Mouse (Mus musculus) lung, embryonic 16.5 days (tissue): ENCODE measurements at regions not wholly inside any gene's neighbourhood (a gene's known extent, or its start where the extent isn't known, plus 50 kb on each side); places are given as distances from the start of the nearest gene placed in this dataset.
A peak's percentile ranks its signal among the peaks of the same experiment; 100 is the strongest.

Experiments used
- ATAC-seq: fragments of 200-750 bp; cut with Nextera tagmentation; 2 replicates; pipeline ENCODE4 v1.8.0; 2017; ENCODE audit warnings: low read depth, mild to moderate bottlenecking, moderate library complexity
- H3K27ac ChIP-seq: fragments of 300-500 bp; sonication (generic); 2 replicates; pipeline ENCODE4 v1.5.1; 2014; ENCODE audit warnings: mild to moderate bottlenecking, control low read depth, low read length
- H3K27me3 ChIP-seq: fragments of 300-500 bp; sonication (generic); 2 replicates; pipeline ENCODE4 v1.6.1; 2014; ENCODE audit warnings: low read depth, low read length, mixed read lengths; ENCODE audit not compliant: control insufficient read depth, insufficient read depth
- H3K36me3 ChIP-seq: fragments of 300-500 bp; sonication (generic); 2 replicates; pipeline ENCODE4 v1.6.1; 2014; ENCODE audit warnings: low read length; ENCODE audit not compliant: control insufficient read depth, insufficient read depth
- H3K4me1 ChIP-seq: fragments of 300-500 bp; sonication (generic); replicated peaks from 2 replicates; pipeline ENCODE4 v1.6.1; 2014; ENCODE audit warnings: low read length, mixed read lengths; ENCODE audit not compliant: control insufficient read depth, insufficient read depth
- H3K4me2 ChIP-seq: fragments of 300-500 bp; sonication (generic); 2 replicates; pipeline ENCODE4 v1.6.1; 2014; ENCODE audit warnings: low read depth, low read length, control low read depth
- H3K4me3 ChIP-seq: fragments of 300-500 bp; sonication (generic); 2 replicates; pipeline ENCODE4 v1.5.1; 2014; ENCODE audit warnings: mild to moderate bottlenecking, low read length, control low read depth
- H3K9ac ChIP-seq: fragments of 300-500 bp; sonication (generic); 2 replicates; pipeline ENCODE4 v1.6.1; 2014; ENCODE audit warnings: low read length, control low read depth
- H3K9me3 ChIP-seq: fragments of 300-500 bp; sonication (generic); 2 replicates; pipeline ENCODE4 v1.6.1; 2016; ENCODE audit warnings: low read length; ENCODE audit not compliant: control insufficient read depth
- WGBS: fragments of 180-500 bp; shearing (Covaris S2); extraction: QIAGEN DNeasy Blood & Tissue Kit; methylation state at CpG from one replicate; pipeline ENCODE4 v1.1.7; 2014; 5-methylcytosine and 5-hydroxymethylcytosine counted together

DNA sequence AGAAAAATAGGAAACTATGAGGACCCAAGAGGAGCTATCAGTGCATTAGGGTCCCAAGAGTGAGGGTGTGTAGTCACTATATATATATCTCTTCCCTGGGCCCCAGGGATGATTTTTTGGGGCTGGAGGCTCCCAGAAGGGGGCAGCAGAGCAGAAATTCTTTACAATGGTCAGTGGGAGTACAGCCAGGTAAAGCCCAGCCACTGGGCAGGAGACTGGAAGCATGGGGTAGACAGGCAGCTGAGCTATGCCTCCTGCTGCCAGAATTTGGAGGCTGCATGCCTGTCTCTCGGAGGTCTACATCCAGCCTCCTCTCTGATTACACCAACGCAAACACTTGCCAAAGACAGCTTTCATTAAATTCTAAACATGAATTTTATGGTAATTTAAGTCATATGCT, 202.7 kb upstream of the Irx1 start:
- 50% methylated on average over 2 of the region's 2 CpGs for WGBS
- no peak for ATAC-seq

DNA sequence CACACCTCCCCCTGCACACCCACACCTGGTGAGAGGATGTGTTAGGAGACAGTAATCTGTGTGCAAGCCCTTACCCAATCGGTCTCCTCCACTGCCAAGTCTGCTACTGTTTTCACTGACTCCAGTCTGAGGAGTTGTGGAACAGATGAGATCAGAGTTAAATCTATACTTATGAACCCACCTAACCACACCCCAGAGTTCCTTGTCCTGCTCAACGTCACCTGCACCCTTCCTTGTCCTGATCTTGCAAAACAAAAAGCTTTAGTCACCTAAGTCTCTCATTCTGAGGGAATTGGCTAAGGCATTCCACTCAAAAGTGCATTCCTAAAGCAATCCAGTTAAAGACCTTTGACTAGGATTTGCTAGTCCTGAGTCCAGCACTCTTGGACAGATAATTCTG, 203.9 kb upstream of the Irx1 start:
- Histone ChIP-seq H3K27me3 (no peaks in the 10 kb centered on the region), H3K4me2 (no peak overlapping the region), H3K4me3 (no peak overlapping the region), H3K4me1 (no peaks in the 10 kb centered on the region), H3K9ac (no peak overlapping the region), H3K9me3 (no peaks in the 10 kb centered on the region), H3K36me3 (no peaks in the 10 kb centered on the region), H3K27ac (no peak overlapping the region)
- ATAC-seq: peak; percentile 45; the same call in 1 of the 2 replicates
- 50% methylated on average over 2 of the region's 2 CpGs for WGBS

More for the DNA sequence above, 202.7 kb upstream of the Irx1 start:
- H3K4me3 ChIP-seq: no peak overlapping the region
- H3K27me3 ChIP-seq: no peaks in the 10 kb centered on the region
- H3K9me3 ChIP-seq: no peaks in the 10 kb centered on the region
- no peaks in the 10 kb centered on the region for H3K4me1 ChIP-seq
- no peak overlapping the region for H3K27ac ChIP-seq
- no peak overlapping the region for H3K4me2 ChIP-seq
- H3K36me3 ChIP-seq: no peaks in the 10 kb centered on the region
- H3K9ac ChIP-seq: no peak overlapping the region

GRCm38 (mm10) chr13:72183636-72184035, 220.1 kb upstream of the Irx1 start:
- no peaks in the 10 kb centered on the region for H3K9me3 ChIP-seq
- no peak for ATAC-seq
- H3K36me3 ChIP-seq: no peaks in the 10 kb centered on the region
- no peak overlapping the region for H3K4me2 ChIP-seq
- H3K27ac ChIP-seq: no peak overlapping the region
- H3K9ac ChIP-seq: no peak overlapping the region
- H3K4me1 ChIP-seq: no peaks in the 10 kb centered on the region
- H3K4me3 ChIP-seq: no peak overlapping the region
- no peaks in the 10 kb centered on the region for H3K27me3 ChIP-seq
- 84% methylated on average over 3 of the region's 3 CpGs for WGBS

DNA sequence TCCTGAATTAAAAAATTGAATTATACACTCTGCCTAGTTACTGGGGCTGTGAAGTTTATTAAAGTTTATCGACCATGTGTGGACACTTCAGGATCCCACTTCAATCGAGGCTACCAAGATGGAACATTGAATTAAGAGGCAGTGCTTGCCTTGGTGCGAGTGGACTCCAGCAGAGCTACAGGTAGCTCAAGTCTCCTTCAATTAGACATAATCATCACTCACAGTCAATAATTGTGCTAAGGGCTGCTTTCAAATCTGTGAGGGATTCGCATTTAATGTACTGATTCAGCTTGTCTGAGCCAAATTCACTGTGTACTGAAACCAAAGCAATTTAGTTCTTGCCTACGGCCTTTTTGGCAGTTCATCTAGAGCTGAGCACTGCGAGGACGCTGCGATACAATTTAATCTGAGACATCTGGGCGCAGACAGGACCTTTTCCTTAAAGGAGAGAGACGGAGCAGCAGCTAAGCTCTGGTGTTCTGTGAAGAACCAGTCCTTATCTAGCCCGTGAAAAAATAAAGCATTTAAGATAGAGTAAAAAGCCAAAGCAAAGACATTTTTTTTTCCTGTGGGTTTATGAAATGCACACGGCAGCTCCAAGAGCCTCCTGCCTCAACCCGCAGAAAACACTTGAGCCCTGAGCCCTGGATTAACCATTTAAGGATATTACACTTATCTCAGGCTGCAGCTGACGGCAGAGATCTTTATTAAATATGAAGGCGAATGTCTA, 220.8 kb upstream of the Irx1 start:
- Histone ChIP-seq H3K4me2 (peak overlapping the region; percentile 25; the same call in 1 of the 2 replicates), H3K4me3 (no peak overlapping the region), H3K27me3 (no peaks in the 10 kb centered on the region), H3K9ac (no peak overlapping the region), H3K36me3 (no peaks in the 10 kb centered on the region), H3K27ac (no peak overlapping the region), H3K9me3 (no peaks in the 10 kb centered on the region), H3K4me1 (no peaks in the 10 kb centered on the region)
- no peak for ATAC-seq
- 40% methylated on average over 15 of the region's 15 CpGs for WGBS

- WGBS: 49% methylated on average over 3 of the region's 3 CpGs
- H3K9ac ChIP-seq: no peak overlapping the region
- ATAC-seq: no peak
- no peak overlapping the region for H3K4me2 ChIP-seq
- no peaks in the 10 kb centered on the region for H3K27me3 ChIP-seq
- H3K9me3 ChIP-seq: no peaks in the 10 kb centered on the region
- no peak overlapping the region for H3K4me3 ChIP-seq
- H3K27ac ChIP-seq: no peak overlapping the region
- H3K36me3 ChIP-seq: no peaks in the 10 kb centered on the region
- H3K4me1 ChIP-seq: no peaks in the 10 kb centered on the region
Measured at GRCm38 (mm10) chr13:72184846-72185118, 221.3 kb upstream of the Irx1 start.

DNA sequence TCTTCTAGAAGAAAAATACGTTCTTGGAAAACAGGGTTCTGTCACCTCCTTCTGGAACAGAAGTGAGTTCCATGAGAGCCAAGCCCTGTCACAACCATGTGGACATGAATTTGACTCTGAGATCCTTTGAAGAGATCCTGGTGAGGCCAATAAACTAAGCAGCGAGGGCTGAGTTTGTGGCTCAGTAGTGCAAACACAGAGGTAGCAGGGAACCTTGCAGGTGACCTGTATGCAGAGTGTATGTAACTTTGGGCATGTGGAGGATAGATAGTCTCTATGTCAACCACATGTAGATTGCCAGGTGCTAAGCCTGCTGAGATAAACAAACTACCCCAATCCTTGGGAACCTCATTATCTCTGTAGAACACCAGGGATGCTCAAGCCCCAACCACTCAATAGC, 232.4 kb upstream of the Irx1 start:
- no peaks in the 10 kb centered on the region for H3K36me3 ChIP-seq
- H3K9ac ChIP-seq: no peak overlapping the region
- H3K27ac ChIP-seq: no peak overlapping the region
- no peak overlapping the region for H3K4me3 ChIP-seq
- 77% methylated on average over 2 of the region's 2 CpGs for WGBS
- H3K27me3 ChIP-seq: no peaks in the 10 kb centered on the region
- H3K4me1 ChIP-seq: 0 out of 2 replicates have a peak, but pooled peaks cover 2% of the 10 kb centered on the region
- no peak for ATAC-seq
- H3K4me2 ChIP-seq: no peak overlapping the region
- H3K9me3 ChIP-seq: peaks cover 5% of the 10 kb centered on the region; the same call in 1 of the 2 replicates

GRCm38 (mm10) chr13:72198341-72199105, 235.0 kb upstream of the Irx1 start:
- no peaks in the 10 kb centered on the region for H3K36me3 ChIP-seq
- H3K4me3 ChIP-seq: peak overlapping the region; percentile 18; the same call in 1 of the 2 replicates
- WGBS: 39% methylated on average over 22 of the region's 22 CpGs
- H3K4me2 ChIP-seq: peak overlapping the region; percentile 48
- no peaks in the 10 kb centered on the region for H3K9me3 ChIP-seq
- H3K4me1 ChIP-seq: 0 out of 2 replicates have a peak, but pooled peaks cover 2% of the 10 kb centered on the region
- H3K9ac ChIP-seq: no peak overlapping the region
- peak overlapping the region; percentile 74 for H3K27ac ChIP-seq
- no peaks in the 10 kb centered on the region for H3K27me3 ChIP-seq
- peak; percentile 94 for ATAC-seq

DNA sequence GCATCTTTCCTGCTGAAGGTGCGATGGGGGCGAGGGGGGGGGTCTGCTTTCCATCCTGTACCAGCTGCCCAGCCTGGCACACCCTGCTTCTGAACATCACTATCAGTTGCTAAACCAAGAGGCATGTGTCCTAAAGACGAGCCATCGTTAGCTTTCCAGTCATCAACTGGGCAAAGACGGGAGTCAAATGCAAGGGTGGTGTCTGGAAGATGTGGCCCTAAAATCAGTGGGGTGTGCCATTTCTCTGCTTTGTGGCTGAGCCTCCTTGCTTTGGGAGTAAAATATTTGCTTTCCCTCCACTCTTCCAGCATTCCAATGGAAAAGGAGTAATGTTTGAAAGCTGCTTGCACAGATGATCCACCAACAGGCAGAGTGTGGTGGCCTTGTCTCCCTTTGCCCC, 246.0 kb upstream of the Irx1 start:
- no peak overlapping the region for H3K27ac ChIP-seq
- H3K9me3 ChIP-seq: no peaks in the 10 kb centered on the region
- H3K4me3 ChIP-seq: no peak overlapping the region
- H3K9ac ChIP-seq: no peak overlapping the region
- no peak for ATAC-seq
- 0 out of 2 replicates have a peak, but pooled peaks cover 3% of the 10 kb centered on the region for H3K4me1 ChIP-seq
- 80% methylated on average over 5 of the region's 5 CpGs for WGBS
- H3K27me3 ChIP-seq: no peaks in the 10 kb centered on the region
- no peak overlapping the region for H3K4me2 ChIP-seq
- no peaks in the 10 kb centered on the region for H3K36me3 ChIP-seq

GRCm38 (mm10) chr13:72209946-72210456, 246.5 kb upstream of the Irx1 start:
- no peaks in the 10 kb centered on the region for H3K27me3 ChIP-seq
- ATAC-seq: no peak
- H3K36me3 ChIP-seq: no peaks in the 10 kb centered on the region
- no peaks in the 10 kb centered on the region for H3K9me3 ChIP-seq
- no peak overlapping the region for H3K4me2 ChIP-seq
- H3K9ac ChIP-seq: no peak overlapping the region
- H3K4me3 ChIP-seq: no peak overlapping the region
- H3K27ac ChIP-seq: no peak overlapping the region
- 0 out of 2 replicates have a peak, but pooled peaks cover 3% of the 10 kb centered on the region for H3K4me1 ChIP-seq
- 21% methylated on average over 10 of the region's 10 CpGs for WGBS
